Mouse (Mus musculus) kidney, postnatal 10 days (tissue): ENCODE results near the gene Gm28053.
"Not testable (repeated sequence)": the region's sequence is repeated elsewhere in the genome, so short reads cannot be mapped to it uniquely, and the experiment has no call there.

ENCODE experiments used
- DNase-seq: peaks from one replicate; pipeline ENCODE4 v3.0.0; 2021; ENCODE audit warnings: mixed read lengths

Gene Gm28053

DNA sequence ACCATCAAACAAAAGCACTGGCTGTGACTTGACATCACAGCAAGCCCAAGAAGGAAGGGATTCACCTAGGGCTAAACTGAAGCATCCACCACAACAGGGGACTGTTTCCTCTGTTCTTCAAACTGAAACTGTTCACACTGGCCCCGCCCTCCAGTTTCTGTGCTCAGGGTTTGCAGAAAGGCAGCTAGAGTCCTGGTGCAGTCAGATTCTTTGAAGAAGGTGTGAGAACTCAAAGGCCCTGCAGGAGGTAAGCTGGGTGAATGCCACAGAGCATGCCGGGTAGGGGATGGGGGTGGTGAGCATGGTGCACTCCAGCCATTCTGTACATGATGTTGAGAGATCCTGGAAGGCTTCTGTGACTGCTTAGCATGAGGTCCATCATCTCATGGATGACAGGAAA is at the start of gene Gm28053, which contains the start of gene Gimap7:
Gene Gm28053 (plus strand): TSS at position 153 of the 400 bp plus-strand sequence.
Gene Gimap7 (plus strand): TSS at position 167 of the 400 bp plus-strand sequence.
- DNase-seq = no peak

DNA sequence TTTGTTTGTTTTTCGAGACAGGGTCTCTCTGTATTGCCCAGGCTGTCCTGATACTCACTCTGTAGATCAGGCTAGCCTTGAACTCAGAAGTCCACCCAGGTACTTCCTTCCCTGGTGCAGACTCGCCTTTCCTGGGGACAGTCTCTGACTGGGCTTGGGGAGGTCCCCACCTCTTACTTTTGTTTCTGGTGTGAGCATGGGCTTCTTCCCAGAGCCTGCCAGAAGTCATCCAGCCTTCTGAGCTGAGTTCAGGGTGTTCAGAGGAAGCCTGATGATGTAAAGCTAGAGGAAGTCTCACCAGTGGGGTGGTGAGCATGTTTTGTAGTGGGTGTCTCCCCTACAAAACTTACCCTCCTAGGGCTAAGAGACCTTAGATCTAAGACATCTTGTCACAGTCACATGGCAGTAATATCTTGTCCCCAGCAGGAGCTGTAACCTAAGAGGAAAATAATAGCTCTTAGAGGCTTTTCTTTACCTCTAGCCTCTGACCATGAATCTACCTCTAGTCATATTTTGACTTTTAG is 48.9 kb upstream of the Gm28053 start:
- no peak for DNase-seq

DNA sequence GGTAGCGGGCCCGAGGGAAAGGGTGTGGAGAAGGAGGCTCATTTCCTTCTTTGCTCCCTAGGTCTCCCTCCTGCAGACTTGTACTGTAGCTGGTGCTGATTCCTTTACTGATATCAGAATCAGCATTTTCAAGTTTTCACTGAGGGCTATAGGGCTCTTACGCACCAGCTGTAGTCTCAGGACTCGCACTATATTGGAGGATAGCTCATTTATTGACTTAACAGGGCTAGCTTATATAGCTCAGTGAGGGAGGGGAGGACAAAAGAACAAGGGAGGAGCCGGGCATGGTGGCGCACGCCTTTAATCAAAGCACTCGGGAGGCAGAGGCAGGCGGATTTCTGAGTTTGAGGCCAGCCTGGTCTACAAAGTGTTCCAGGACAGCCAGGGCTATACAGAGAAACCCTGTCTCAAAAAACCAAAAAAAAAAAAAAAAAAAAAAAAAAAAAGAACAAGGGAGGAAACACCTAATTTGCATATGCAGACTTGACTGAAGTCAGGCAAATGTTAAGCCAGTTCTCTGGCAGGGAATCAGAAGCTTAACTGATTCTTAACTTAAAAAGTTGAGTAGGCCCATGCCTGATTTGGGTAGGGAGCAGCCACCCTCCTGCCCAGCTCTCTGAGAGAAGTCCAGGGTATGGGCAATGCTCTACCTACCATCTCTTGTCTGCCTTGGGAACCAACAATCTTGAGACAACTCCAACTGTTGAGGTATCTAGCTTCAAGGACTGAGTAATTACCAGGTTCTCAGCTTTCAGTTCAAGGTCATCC is 43.9 kb upstream of the Gm28053 start:
- DNase-seq = no peak

DNA sequence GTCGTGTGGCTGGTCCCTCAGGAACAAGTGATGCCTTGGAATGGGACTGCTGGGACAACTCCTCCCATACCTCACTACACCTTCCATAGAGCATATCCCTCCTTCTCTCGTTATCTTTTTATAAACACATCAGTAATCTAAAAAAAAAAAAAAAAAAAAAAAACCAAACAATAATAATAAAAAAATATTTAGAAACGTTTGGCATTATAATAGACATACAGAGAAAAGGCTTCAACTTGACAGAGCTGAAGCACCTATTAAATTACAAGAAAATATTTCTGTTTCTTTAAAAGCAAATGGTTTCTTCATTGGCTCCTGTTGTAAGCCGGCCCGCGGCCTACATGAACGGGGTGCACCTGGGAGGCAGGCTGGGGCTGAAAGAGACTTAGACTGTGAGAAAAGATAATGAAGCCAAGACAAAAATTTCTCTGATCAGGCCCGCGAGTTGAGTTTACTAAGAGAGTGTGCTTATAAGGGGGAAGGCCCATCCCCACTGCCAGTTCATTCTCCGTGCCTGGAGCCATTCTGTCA is 42.9 kb upstream of the Gm28053 start:
- DNase-seq = no peak

DNA sequence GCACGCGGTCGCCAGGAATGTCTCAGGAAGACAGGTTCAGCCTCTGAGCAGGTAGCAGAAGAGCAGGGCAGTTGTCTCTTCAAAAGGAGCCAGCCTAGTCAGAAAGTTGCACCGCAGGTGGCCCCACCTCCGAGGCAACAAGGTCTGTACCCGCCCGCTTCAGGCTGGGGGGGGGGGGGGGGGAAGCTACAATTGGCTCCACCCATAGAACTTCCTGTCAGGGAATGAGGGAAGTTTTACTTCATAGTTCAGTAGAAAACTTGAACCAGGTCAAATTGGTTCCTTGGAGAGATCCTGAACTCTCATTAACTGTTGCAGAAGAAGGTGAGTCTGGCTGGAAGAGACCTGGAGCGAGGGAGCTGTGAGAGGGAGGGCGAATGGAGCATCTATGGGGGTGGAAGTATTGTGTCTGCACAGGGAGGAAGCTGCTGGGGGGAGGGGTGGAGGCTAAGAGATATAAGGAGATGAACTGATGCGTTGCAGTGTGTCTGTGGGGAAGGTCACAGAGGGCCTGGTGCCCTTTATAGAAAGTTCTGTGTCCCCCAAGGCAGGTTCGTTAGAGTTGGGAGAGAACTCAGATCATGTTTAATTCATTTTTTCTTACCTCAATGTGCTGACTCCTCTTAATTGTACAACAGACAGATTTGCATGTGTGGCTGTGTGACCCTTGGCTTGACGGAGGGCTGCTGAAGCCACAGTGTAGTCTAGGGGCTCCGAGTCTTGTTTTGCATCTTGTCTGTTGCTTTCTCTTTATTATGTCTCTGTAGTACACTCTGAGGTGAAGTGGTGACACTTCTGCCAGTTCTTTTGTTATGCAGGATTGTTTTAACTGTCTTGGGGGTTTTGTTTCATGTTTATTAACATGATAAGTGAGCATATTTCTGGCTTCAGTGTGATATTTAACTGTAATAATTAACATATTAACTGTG is 42.2 kb upstream of the Gm28053 start, which contains the start of gene Gimap9:
Gene Gimap9 (plus strand): TSS at position 199 of the 929 bp plus-strand sequence.
- peak; percentile 69 for DNase-seq

DNA sequence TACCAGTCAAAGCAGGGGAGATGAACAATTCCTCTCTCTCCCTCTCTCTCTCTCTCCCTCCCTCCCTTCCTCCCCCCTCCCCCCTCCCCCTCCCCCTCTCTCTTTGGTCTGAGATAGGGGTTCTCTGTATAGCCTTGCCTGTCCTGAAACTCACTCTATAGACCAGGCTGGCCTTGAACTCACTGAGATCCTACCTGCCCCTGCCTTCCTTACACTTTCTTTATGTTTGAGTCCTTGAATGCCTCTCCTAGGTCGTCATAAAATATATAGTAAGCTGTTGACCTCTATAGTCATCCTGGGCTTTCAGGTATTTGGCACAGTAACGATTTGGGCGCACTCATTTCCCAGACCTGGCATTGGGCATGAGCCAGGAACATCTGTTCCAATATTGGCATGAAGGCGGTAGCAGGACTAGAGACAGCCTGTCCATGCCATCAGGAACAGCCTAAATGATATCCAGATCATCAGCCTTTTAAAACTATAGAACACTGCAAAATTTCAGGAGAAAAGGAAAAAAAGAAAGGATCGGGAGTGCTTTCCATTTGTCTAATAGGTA is 41.5 kb upstream of the Gm28053 start:
- DNase-seq = no peak

DNA sequence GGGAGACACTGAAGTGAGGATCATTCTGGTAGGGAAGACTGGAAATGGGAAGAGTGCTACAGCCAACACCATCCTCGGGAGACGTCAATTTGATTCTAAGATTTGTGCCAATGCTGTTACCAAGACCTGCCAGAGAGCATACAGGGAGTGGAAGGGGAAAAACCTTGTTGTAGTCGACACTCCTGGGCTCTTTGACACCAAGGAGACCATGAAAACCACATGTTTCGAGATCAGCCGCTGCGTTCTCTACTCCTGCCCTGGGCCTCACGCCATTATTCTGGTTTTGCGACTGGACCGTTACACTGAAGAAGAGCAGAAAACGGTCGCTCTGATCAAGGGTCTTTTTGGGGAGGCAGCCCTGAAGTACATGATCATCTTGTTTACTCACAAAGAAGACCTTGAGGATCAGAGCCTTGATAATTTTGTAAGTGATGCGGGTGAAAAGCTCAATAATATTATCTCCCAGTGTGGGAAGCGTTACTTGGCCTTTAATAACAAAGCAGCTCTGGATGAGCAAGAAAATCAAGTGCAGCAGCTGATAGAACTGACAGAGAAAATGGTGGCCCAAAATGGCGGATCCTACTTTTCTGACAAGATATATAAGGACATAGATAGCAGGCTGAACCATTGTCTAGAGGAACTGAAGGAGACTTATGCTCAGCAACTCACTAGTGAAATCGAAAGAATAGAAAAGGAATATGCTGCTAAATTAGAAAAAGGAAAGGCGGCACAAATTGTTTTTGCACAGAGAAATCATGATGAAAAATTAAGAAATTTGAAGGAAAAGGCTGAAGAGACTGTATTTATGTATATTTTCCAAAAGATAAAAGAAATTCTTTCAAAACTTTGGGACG is 40.7 kb upstream of the Gm28053 start:
- DNase-seq = no peak

DNA sequence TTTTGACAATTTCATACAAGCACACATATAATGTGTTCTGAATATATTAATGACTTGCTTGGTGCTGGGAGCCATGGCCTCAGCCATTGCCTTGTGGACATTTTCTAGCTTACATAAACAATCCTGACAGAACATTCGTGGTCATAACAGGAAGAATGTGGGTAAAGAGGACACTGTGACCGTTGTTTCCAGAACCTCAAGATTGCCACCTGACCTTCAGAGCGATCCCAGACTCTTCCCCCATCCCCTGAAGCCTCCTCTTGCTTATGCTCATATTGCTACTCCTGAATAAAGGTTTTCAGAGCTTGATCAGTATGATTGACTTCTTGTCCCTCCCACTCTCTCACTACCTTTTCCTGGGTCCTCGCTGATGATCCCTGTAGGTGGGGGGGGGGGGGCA is 40.0 kb upstream of the Gm28053 start:
- DNase-seq = no peak

DNA sequence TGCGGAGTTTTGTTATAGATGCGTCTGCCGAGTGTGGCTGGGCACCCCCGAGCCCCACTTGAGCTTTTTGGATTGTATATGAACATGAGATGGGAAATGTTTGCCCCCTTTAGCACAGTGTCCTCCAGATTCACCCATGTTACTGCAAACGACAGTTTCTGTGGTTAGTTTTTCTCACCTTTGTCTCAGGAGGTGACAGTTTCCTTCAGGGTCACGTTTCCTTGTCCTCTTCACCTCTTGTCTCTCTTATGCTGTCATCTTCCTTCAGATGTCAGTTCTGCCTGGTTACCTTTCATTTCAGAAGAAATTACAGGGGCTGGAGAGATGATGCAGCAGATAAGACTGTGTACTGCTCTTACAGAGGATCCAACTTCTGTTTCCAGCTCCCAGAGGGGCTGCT is 38.7 kb upstream of the Gm28053 start:
- no peak for DNase-seq

DNA sequence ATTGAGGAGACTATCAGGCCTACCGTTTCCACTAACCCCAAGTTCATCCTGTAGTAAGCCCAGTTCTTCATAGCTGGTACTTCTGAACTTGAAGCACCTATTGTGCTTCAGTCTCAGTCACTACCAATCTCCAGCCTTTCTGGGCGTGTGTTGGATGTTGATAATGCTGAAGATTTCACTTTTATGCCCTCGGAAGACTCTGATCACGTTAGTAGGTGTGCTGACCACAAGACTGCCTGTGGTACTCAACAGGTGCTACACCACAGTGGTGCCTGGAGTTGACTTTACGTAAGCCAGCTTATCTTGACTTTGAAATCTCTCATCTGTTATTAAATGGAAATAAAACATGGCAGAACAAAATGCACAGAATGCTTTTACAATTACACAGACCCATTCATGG is 38.0 kb upstream of the Gm28053 start:
- no peak for DNase-seq

DNA sequence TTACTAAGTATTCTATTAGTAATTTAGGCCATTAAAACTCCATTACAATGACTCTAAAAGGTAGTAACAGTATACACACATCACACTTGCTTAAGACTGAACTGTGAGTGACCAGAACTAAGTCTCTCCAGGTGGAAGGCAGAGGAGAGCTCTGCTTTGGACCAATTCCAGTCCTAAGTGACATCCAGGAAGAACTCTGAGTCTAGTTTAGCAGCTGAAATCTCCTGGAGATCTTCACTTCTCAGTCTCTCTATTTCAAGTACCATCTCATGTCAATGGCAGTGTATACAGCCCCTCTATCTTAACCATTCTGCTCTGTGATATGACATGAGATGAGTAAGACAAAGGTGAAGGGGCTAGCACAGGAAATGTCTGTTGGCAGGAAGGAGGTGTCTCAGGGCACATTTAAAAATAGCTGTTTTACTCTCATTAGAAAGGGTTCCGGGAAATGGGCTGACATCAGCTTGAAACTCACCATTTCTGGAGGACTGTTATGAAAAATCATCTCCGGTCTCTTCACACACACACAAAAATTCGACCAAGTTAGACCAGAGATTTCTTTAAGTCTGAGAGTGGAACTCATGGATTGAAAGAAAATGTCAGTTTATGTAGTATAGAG is 36.8 kb upstream of the Gm28053 start:
- no peak for DNase-seq

DNA sequence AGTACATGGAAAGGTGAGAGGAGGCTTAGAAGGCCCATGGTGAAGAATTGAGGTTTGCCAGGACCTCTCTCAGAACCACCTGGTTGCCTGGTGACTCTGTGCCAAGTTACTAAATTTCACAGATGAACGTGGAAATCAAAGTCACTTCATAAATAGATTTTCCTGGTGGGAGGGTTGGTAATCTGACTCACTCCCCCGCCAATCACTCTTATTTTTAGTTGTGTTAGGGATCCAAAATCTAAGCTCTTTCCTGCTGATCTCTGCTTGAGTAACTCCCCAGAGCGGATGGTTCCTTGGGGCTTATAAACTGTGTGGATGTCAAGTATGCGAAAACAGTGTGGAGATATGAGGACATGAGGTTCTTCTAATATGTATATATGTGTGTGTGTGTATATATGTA is 36.1 kb upstream of the Gm28053 start:
- no peak for DNase-seq

DNA sequence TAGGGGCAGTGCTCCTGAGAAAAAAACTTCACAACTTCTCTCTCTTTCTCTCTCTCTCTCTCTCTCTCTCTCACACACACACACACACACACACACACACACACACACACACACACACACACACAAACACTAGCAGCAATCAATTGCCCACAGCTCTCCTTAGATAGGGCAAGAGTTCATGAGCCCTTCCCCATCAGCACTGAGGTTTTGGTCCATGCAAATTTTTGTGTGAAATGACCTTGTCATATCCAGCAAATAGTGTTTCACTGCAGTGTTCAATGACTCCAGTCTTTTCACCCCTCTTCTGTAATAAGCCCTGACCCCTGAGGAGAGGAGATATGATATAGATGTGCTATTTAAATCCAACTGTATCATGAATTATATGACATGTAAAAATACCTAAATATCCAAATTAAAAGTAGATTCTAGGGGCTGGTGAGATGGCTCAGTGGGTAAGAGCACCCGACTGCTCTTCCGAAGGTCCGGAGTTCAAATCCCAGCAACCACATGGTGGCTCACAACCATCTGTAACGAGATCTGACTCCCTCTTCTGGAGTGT is 35.1 kb upstream of the Gm28053 start:
- not testable (repeated sequence) for DNase-seq

DNA sequence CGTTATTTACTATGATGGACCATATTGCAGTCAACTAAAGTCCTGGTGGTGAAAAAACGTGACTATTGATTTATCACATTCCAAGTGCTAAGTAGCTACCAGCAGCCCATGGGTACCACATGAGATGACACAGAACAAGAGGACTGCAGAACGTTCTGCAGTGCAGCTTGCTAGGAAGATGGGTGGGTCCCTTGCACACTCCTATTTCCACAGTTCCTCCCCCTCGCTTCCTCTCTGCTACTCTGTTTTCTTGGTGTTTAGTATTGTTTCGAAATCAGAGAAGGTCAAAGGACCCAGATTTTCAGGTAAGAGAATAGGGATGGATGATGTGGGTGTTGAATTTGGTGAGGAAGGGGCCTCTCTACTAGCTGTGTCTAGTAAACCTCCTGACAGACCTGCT is 34.1 kb upstream of the Gm28053 start, which contains the start of gene Gimap4:
Gene Gimap4 (plus strand): TSS at position 231 of the 400 bp plus-strand sequence.
- no peak for DNase-seq

DNA sequence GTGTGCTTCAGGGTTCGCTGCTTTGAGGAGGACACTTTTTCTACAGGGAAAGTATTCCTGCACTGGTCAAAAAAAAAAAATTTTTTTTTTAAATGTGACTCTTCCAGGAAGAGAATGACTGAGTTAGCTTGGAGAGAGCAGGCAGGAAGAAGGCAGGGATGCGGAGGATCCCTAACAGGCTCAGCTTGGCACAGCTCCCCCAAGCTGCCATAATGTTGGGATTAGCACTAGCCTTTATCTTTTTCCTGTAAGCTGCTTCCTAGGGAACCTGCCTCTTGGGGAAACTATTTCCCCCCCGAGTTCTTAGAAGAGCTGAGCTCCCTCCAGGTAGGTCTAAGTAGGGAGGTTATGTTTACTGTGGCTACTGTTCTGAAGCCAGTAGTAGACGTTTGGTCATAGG is 33.6 kb upstream of the Gm28053 start:
- DNase-seq = peak; percentile 53

DNA sequence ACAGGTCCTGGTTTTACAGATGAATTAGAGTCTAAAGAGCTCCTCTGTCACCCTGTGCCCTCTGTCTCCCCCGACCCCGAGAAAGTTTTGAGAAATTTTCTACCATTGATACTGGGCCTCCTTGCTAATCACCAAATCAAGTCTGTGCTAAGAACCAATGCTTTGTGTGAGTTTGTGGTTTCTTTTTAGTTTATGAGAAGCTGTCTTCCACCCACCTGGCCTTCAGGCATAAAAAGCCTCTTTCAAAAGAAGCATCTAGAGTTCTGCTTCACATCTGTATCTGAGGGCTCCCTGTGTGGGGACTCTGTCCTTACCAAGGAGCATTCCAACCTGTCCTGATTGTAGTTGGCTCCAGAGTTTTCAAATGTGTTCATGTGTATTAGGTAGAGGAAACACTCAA is 33.2 kb upstream of the Gm28053 start:
- no peak for DNase-seq

DNA sequence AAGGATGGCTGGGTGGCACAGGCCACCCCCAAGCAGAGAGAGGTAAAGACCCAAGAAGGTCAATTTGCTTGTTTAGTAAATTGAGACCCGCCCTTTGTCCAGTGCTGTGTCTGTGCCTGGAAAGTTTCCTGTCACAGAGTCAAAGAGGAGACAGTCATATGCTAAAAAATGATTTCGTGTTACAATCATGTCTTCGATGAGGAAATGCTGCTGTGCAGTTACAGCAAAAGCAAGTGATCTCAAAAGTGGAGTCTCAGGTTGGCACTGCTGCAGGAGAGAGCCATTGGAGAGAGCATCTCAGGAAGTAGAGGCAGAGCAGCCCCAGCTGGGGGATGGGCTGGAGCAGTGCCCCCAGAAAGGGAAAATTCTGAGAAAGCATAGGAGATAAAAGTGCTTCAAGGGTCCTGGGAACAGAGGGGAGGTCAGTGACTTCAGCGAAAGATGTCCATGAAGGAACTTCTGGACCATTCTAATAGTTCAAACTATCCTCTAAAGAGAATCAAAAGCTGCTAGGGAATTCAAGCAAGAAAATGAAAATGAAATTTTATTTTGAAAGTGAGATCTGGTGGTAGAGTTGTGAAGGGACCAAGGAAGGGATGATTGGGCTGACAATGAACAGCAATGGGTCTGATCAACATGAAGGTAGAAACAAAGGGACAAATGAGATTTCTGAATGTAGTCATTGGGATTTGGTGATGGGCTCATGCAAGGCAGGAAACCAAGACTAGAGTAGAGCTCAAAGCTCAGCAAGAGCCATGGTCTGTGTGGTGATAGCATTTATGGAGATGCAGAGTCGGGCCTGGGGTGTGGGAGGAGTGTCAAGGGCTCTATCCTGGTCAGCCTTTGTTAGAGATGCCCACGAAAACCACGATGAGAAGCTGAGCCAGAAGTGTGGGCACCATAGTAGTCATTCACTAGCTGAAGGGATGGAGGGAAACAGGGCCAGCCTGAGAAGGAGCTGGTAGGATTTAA is 32.4 kb upstream of the Gm28053 start:
- no peak for DNase-seq

DNA sequence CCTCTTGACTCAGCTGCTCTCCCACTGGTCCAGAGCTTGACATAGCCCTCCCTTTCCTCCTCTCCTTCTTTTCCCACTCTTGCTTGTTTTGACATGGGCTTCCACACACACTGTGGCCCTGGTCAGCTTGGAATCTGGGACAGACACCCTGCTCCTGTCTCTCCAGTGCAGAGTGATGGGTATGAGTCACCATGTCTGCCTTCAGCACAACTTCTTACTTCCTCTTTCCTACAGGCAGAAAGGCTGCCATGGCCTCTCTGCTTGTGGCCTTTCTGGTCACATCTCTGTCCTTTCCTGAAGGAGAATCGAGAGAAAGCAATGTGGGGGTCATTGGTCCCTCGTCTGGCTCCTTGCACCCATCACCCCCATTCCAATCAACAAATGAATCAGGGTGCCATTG is 31.3 kb upstream of the Gm28053 start:
- DNase-seq = no peak

DNA sequence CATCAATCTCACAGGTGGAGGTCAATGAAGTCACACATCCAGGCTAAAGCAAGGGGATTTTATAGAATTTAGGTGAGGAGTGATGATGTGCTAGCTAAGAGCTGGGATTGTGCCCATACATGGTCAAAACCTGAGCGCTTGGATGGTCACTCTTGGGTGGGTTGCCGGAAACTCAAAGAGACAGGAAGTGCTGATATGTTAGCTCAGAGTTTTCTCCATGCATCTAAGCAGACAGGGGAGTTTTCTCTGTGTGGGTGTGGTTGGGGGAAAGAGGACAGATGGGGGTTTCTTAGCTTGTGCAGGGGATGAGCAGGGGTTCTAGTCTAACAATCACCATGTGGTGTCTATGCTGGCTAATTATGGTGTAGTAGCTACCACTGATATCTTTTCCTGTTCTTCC is 29.1 kb upstream of the Gm28053 start:
- DNase-seq = no peak

DNA sequence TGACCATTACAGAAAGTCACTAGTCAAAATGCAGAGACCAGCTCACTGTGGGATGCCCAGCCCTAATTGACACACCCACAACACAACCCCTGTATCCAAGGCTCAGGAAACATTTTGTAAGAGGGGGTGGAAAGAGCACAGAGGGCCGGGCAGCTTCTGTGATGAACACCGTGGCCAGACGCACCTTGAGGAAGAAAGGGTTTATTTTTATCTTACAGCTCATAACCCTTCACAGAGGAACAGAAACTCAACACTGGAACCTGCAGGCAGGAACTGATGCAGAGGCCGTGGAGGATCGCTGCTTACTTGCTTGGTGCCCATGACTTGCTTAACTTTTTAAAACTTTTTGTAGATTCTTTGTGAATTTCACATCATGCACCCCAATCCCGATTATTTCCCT is 25.4 kb upstream of the Gm28053 start:
- no peak for DNase-seq
